Mouse (Mus musculus) retina, adult 2 months (tissue): Measurements from ENCODE around the gene Dpep1.
"Not testable (repeated sequence)": the region's sequence is repeated elsewhere in the genome, so short reads cannot be mapped to it uniquely, and the experiment has no call there.

ENCODE experiments used
- DNase-seq: peaks from one replicate; pipeline ENCODE4 v3.0.0-alpha.2; 2012; ENCODE audit warnings: low read depth, low spot score

Gene Dpep1

GRCm38 (mm10) chr8:123212321-123213117 is 26.5 kb downstream of the Dpep1 start, which contains the start of the genes Chmp1a and Spata33:
Chmp1a (minus strand) TSS chr8:123212763.
Spata33 (plus strand) TSS chr8:123212832.
- peak; percentile 64 for DNase-seq

- no peak for DNase-seq
Measured at GRCm38 (mm10) chr8:123213118-123213772, 27.2 kb downstream of the Dpep1 start.

GRCm38 (mm10) chr8:123215430-123215829 is 29.4 kb downstream of the Dpep1 start:
- DNase-seq: no peak

- DNase-seq: no peak
Measured at GRCm38 (mm10) chr8:123220917-123221316, 34.9 kb downstream of the Dpep1 start.

- peak; percentile 88 for DNase-seq
Measured at GRCm38 (mm10) chr8:123224278-123225266, 38.5 kb downstream of the Dpep1 start, which contains the start of gene Cdk10. Cdk10 (plus strand) TSS chr8:123224842.

- DNase-seq: no peak
Measured at GRCm38 (mm10) chr8:123228416-123228815, 42.4 kb downstream of the Dpep1 start.

- DNase-seq: not testable (repeated sequence)
Measured at GRCm38 (mm10) chr8:123230326-123230725, 44.3 kb downstream of the Dpep1 start.

GRCm38 (mm10) chr8:123231742-123232141 is 45.7 kb downstream of the Dpep1 start:
- no peak for DNase-seq

- DNase-seq: no peak
Measured at GRCm38 (mm10) chr8:123232553-123232952, 46.5 kb downstream of the Dpep1 start.

- DNase-seq: no peak
Measured at GRCm38 (mm10) chr8:123233300-123233699, 47.3 kb downstream of the Dpep1 start.

- no peak for DNase-seq
Measured at GRCm38 (mm10) chr8:123233760-123234159, 47.7 kb downstream of the Dpep1 start.

- DNase-seq: no peak
Measured at GRCm38 (mm10) chr8:123234918-123235519, 49.0 kb downstream of the Dpep1 start.

GRCm38 (mm10) chr8:123235520-123236497 is 49.8 kb downstream of the Dpep1 start, which contains the start of gene Spata2l:
Spata2l (minus strand) TSS chr8:123236233.
- no peak for DNase-seq

GRCm38 (mm10) chr8:123239398-123239797 is 53.4 kb downstream of the Dpep1 start:
- no peak for DNase-seq

- DNase-seq: no peak
Measured at GRCm38 (mm10) chr8:123242107-123242923, 56.3 kb downstream of the Dpep1 start.

GRCm38 (mm10) chr8:123243053-123243452 is 57.0 kb downstream of the Dpep1 start:
- DNase-seq: no peak

GRCm38 (mm10) chr8:123244382-123244781 is 58.3 kb downstream of the Dpep1 start:
- no peak for DNase-seq

GRCm38 (mm10) chr8:123245543-123245942 is 59.5 kb downstream of the Dpep1 start:
- no peak for DNase-seq

GRCm38 (mm10) chr8:123247748-123248147 is 61.7 kb downstream of the Dpep1 start:
- no peak for DNase-seq
